Mouse (Mus musculus) limb, embryonic 12.5 days (tissue): ENCODE results near the gene Synpr. TPM values are rescaled to one million over a fixed set of nuclear protein-coding genes. Genes with fewer than 3 reads are reported as not detected.

Experiments
- ATAC-seq: fragments of 200-750 bp; cut with Nextera tagmentation; 2 replicates; pipeline ENCODE4 v1.8.0; 2017; ENCODE audit warnings: low read depth, moderate TSS enrichment; ENCODE audit not compliant: insufficient number of reproducible peaks, insufficient read depth, low FRiP score, low TSS enrichment
- H3K27ac ChIP-seq: fragments of 300-500 bp; sonication (generic); 2 replicates; pipeline ENCODE4 v1.5.1; 2016; ENCODE audit warnings: mild to moderate bottlenecking, moderate library complexity
- H3K27me3 ChIP-seq: fragments of 300-500 bp; sonication (generic); 2 replicates; pipeline ENCODE4 v1.6.1; 2016; ENCODE audit warnings: mild to moderate bottlenecking, moderate library complexity
- H3K36me3 ChIP-seq: fragments of 300-500 bp; sonication (generic); 2 replicates; pipeline ENCODE4 v1.6.1; 2016; ENCODE audit warnings: mild to moderate bottlenecking, moderate library complexity
- H3K4me1 ChIP-seq: fragments of 300-500 bp; sonication (generic); replicated peaks from 2 replicates; pipeline ENCODE4 v1.6.1; 2016
- H3K4me2 ChIP-seq: fragments of 300-500 bp; sonication (generic); 2 replicates; pipeline ENCODE4 v1.6.1; 2016; ENCODE audit warnings: mild to moderate bottlenecking, moderate library complexity
- H3K4me3 ChIP-seq: fragments of 300-500 bp; sonication (generic); replicated peaks from 2 replicates; pipeline ENCODE4 v1.5.1; 2016; ENCODE audit warnings: mild to moderate bottlenecking
- H3K9ac ChIP-seq: fragments of 300-500 bp; sonication (generic); replicated peaks from 2 replicates; pipeline ENCODE4 v1.6.1; 2016; ENCODE audit warnings: mild to moderate bottlenecking, moderate library complexity
- H3K9me3 ChIP-seq: fragments of 300-500 bp; sonication (generic); 2 replicates; pipeline ENCODE4 v1.6.1; 2016; ENCODE audit warnings: mild to moderate bottlenecking, moderate library complexity
- WGBS: fragments of 180-500 bp; shearing (Covaris S2); methylation state at CpG from one replicate; pipeline ENCODE4 v1.1.7; 2016; 5-methylcytosine and 5-hydroxymethylcytosine counted together
- polyA plus RNA-seq: library from polyadenylated mRNA; unstranded; fragments of >200 nt; fragmentation: Nextera tagmentation; extraction: Ambion mirVana; gene quantifications from 2 replicates; pipeline ENCODE4 v1.2.1, GENCODE M21; 2016

Gene Synpr
- polyA plus RNA-seq, 1 experiment from 2014 or later: 5.9 TPM

GRCm38 (mm10) chr14:13355569-13356362 is 71.2 kb downstream of the Synpr start:
- no peak overlapping the region for H3K4me3 ChIP-seq
- H3K27me3 ChIP-seq: no peaks in the 10 kb centered on the region
- H3K9me3 ChIP-seq: no peaks in the 10 kb centered on the region
- H3K9ac ChIP-seq: no peak overlapping the region
- ATAC-seq: no peak
- no peak overlapping the region for H3K4me2 ChIP-seq
- no peak overlapping the region for H3K27ac ChIP-seq
- H3K4me1 ChIP-seq: no peaks in the 10 kb centered on the region
- 15% methylated on average over 7 of the region's 7 CpGs for WGBS
- no peaks in the 10 kb centered on the region for H3K36me3 ChIP-seq

GRCm38 (mm10) chr14:13357101-13357667 is 72.6 kb downstream of the Synpr start:
- no peak overlapping the region for H3K4me2 ChIP-seq
- H3K4me1 ChIP-seq: no peaks in the 10 kb centered on the region
- H3K4me3 ChIP-seq: no peak overlapping the region
- ATAC-seq: no peak
- no peaks in the 10 kb centered on the region for H3K27me3 ChIP-seq
- no peak overlapping the region for H3K9ac ChIP-seq
- H3K36me3 ChIP-seq: no peaks in the 10 kb centered on the region
- no peaks in the 10 kb centered on the region for H3K9me3 ChIP-seq
- 65% methylated on average over 5 of the region's 5 CpGs for WGBS
- no peak overlapping the region for H3K27ac ChIP-seq

GRCm38 (mm10) chr14:13358037-13358436 is 73.5 kb downstream of the Synpr start:
- Histone ChIP-seq H3K27me3 (no peaks in the 10 kb centered on the region), H3K4me2 (no peak overlapping the region), H3K27ac (no peak overlapping the region), H3K9ac (no peak overlapping the region), H3K36me3 (no peaks in the 10 kb centered on the region), H3K4me3 (no peak overlapping the region), H3K9me3 (no peaks in the 10 kb centered on the region), H3K4me1 (no peaks in the 10 kb centered on the region)
- WGBS: 90% methylated on average over 2 of the region's 2 CpGs
- no peak for ATAC-seq

GRCm38 (mm10) chr14:13361184-13361583 is 76.6 kb downstream of the Synpr start:
- no peak for ATAC-seq
- Histone ChIP-seq H3K4me3 (no peak overlapping the region), H3K4me1 (no peaks in the 10 kb centered on the region), H3K27ac (no peak overlapping the region), H3K9me3 (no peaks in the 10 kb centered on the region), H3K36me3 (no peaks in the 10 kb centered on the region), H3K4me2 (no peak overlapping the region), H3K9ac (no peak overlapping the region), H3K27me3 (no peaks in the 10 kb centered on the region)

- Histone ChIP-seq H3K4me1 (no peaks in the 10 kb centered on the region), H3K27me3 (no peaks in the 10 kb centered on the region), H3K27ac (no peak overlapping the region), H3K9me3 (no peaks in the 10 kb centered on the region), H3K9ac (no peak overlapping the region), H3K4me3 (no peak overlapping the region), H3K4me2 (no peak overlapping the region), H3K36me3 (no peaks in the 10 kb centered on the region)
- 87% methylated on average over 3 of the region's 3 CpGs for WGBS
- no peak for ATAC-seq
Observed at GRCm38 (mm10) chr14:13361642-13362041, 77.1 kb downstream of the Synpr start.

GRCm38 (mm10) chr14:13368309-13368708 is 83.7 kb downstream of the Synpr start:
- H3K4me2 ChIP-seq: no peak overlapping the region
- H3K36me3 ChIP-seq: no peaks in the 10 kb centered on the region
- ATAC-seq: no peak
- no peak overlapping the region for H3K9ac ChIP-seq
- H3K27me3 ChIP-seq: no peaks in the 10 kb centered on the region
- H3K4me3 ChIP-seq: no peak overlapping the region
- H3K4me1 ChIP-seq: no peaks in the 10 kb centered on the region
- no peaks in the 10 kb centered on the region for H3K9me3 ChIP-seq
- 86% methylated on average over 3 of the region's 3 CpGs for WGBS
- no peak overlapping the region for H3K27ac ChIP-seq

- no peak overlapping the region for H3K4me2 ChIP-seq
- H3K27me3 ChIP-seq: no peaks in the 10 kb centered on the region
- no peaks in the 10 kb centered on the region; the same call in 1 of the 2 replicates for H3K4me1 ChIP-seq
- no peaks in the 10 kb centered on the region for H3K9me3 ChIP-seq
- H3K36me3 ChIP-seq: no peaks in the 10 kb centered on the region
- no peak overlapping the region for H3K27ac ChIP-seq
- no peak overlapping the region for H3K4me3 ChIP-seq
- whole genome bisulfite sequencing: 34% methylated on average over 7 of the region's 7 CpGs
- H3K9ac ChIP-seq: no peak overlapping the region
- ATAC-seq: no peak
Observed at GRCm38 (mm10) chr14:13389081-13389480, 104.5 kb downstream of the Synpr start.

GRCm38 (mm10) chr14:13389954-13390353 is 105.4 kb downstream of the Synpr start:
- no peak overlapping the region for H3K9ac ChIP-seq
- H3K4me1 ChIP-seq: no peaks in the 10 kb centered on the region; the same call in 1 of the 2 replicates
- no peak for ATAC-seq
- no peaks in the 10 kb centered on the region for H3K27me3 ChIP-seq
- no peak overlapping the region for H3K4me3 ChIP-seq
- H3K27ac ChIP-seq: no peak overlapping the region
- H3K9me3 ChIP-seq: no peaks in the 10 kb centered on the region
- WGBS: 74% methylated on average over 5 of the region's 5 CpGs
- no peaks in the 10 kb centered on the region for H3K36me3 ChIP-seq
- H3K4me2 ChIP-seq: no peak overlapping the region

GRCm38 (mm10) chr14:13399226-13400020 is 114.8 kb downstream of the Synpr start:
- H3K4me1 ChIP-seq: no peaks in the 10 kb centered on the region
- WGBS: 31% methylated on average over 6 of the region's 6 CpGs
- H3K9ac ChIP-seq: no peak overlapping the region
- no peak for ATAC-seq
- no peak overlapping the region for H3K27ac ChIP-seq
- H3K27me3 ChIP-seq: no peaks in the 10 kb centered on the region
- no peaks in the 10 kb centered on the region for H3K36me3 ChIP-seq
- H3K9me3 ChIP-seq: no peaks in the 10 kb centered on the region
- H3K4me2 ChIP-seq: no peak overlapping the region
- H3K4me3 ChIP-seq: no peak overlapping the region

GRCm38 (mm10) chr14:13411636-13412035 is 127.1 kb downstream of the Synpr start:
- Histone ChIP-seq H3K27me3 (no peaks in the 10 kb centered on the region), H3K4me2 (no peak overlapping the region), H3K27ac (no peak overlapping the region), H3K9me3 (no peaks in the 10 kb centered on the region), H3K4me3 (no peak overlapping the region), H3K4me1 (no peaks in the 10 kb centered on the region), H3K36me3 (no peaks in the 10 kb centered on the region), H3K9ac (no peak overlapping the region)
- no peak for ATAC-seq
- 70% methylated on average over 1 of the region's 1 CpGs for WGBS

GRCm38 (mm10) chr14:13440723-13441122 is 156.1 kb downstream of the Synpr start:
- Histone ChIP-seq H3K9ac (no peak overlapping the region), H3K27ac (no peak overlapping the region), H3K36me3 (no peaks in the 10 kb centered on the region), H3K4me2 (no peak overlapping the region), H3K9me3 (no peaks in the 10 kb centered on the region), H3K4me3 (no peak overlapping the region), H3K27me3 (no peaks in the 10 kb centered on the region), H3K4me1 (no peaks in the 10 kb centered on the region)
- peak; percentile 52; the same call in 1 of the 2 replicates for ATAC-seq
- WGBS: 81% methylated on average over 6 of the region's 6 CpGs
